Mouse (Mus musculus) gastrocnemius, postnatal 25 days (tissue): ENCODE data around the gene Ppp2r5a. TPM values are rescaled to one million over a fixed set of nuclear protein-coding genes. Genes with fewer than 3 reads are reported as not detected.
A peak's percentile ranks its signal among the peaks of the same experiment; 100 is the strongest.

Experiments
- DNase-seq: peaks from one replicate; pipeline ENCODE4 v3.0.0; 2022
- total RNA-seq, 2 experiments: library from RNA; stranded (reverse); gene quantifications; 1 replicate in 1 of 2; 2 replicates in 1 of 2; pipeline ENCODE4 v1.2.3; 2021

Ppp2r5a gene
- total RNA-seq, 2 experiments from 2014 or later = 72.6 to 78.7 TPM

GRCm38 (mm10) chr1:191418936-191419335 lies 15.9 kb upstream of the Ppp2r5a start:
- DNase-seq = no peak

- DNase-seq = no peak
These were observed 14.0 kb upstream of the Ppp2r5a start for GRCm38 (mm10) chr1:191417111-191417510.

- DNase-seq = no peak
These were observed 13.5 kb upstream of the Ppp2r5a start for GRCm38 (mm10) chr1:191416611-191417010.

DNA sequence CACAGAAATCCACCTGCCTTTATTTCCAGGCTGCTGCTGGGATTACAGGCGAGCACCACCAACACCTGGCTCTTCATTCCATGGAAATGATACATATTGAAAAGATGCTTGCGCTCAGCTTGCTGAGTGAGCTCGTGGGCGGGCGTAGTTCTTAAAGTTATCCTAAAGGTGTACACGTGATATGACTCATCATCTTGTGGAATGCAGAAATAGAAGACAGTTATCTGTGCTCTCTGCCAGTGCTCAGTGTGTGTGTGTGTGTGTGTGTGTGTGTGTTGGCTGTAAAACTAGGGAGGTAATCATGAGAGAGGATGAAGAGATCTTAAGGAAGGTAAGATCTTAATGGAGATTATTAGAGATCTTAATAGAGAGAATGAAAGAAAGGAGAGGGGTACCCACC lies 11.4 kb upstream of the Ppp2r5a start:
- DNase-seq = no peak

DNA sequence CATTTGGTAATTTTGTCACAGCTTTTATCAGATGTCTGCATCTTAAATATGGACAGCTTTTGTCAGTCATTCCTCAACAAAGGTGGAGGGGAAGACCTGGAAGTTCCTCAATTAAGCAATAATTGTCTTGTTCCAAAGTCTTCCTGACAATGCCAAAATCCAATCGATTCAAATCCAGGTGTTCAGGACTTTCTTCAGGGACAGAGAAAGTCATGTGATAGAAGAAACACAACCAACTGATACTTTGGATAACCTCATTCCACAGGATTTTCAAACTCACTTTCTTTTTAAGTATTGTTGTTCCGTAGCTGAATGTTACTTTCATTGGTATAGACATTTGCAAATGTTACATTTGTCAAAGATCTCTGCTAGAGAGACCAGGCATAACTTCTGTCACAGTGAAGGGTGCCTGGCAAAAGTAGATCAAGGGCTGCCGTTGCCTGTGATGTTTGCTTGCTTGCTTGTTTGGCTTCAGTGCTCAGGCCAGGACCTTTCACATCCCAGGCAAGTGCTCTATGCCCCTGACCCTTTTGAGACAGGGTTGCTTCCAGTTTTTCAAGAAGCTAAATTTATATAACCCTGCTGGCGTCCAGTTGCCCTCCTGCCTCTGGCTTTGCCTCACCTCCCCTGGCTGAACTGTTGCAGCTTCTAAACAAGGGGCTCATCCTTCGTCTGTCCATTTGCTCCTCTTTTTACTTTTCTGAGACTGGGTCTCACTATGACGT lies 10.8 kb upstream of the Ppp2r5a start:
- DNase-seq = no peak

- no peak for DNase-seq
These were observed 7.4 kb upstream of the Ppp2r5a start for GRCm38 (mm10) chr1:191410294-191411036.

DNA sequence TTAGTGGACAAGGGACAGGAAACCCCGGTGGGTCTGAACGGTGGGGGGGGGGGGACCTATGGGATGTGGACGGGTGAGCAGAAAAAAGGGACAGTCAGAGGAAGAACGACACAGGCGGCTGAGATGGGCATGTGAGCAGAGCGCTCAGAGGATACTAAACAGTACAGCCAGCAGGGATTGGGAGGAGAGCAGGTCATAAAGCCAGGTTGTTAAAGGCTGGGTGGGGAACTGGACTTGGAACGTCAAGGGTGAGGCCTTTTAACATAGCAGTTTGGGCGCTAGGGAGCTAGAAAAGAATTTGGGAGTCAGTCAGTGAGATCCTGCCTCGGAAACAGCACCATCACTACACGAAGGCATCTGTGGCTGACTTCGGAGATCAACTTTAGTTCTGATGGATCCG lies 4.2 kb upstream of the Ppp2r5a start:
- DNase-seq = no peak

DNA sequence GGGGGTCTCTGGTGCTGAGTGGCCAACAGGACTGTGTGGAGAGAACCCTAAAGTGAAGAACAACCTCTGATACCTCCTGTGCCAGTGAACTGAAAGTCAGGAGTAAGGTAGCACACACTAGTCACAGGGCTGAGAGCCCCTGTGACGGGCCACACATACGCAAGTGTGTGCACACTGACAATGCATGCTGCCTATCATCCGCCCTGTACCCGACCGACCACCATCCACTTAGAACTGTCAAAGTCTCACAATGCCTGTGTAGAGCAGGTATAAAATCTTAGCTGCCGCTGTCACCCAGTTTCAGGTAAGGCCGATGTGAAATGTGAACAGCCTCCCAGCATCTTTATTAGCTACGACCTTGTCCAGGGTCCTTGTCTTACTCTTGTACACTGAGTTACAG lies 3.4 kb upstream of the Ppp2r5a start:
- no peak for DNase-seq

DNA sequence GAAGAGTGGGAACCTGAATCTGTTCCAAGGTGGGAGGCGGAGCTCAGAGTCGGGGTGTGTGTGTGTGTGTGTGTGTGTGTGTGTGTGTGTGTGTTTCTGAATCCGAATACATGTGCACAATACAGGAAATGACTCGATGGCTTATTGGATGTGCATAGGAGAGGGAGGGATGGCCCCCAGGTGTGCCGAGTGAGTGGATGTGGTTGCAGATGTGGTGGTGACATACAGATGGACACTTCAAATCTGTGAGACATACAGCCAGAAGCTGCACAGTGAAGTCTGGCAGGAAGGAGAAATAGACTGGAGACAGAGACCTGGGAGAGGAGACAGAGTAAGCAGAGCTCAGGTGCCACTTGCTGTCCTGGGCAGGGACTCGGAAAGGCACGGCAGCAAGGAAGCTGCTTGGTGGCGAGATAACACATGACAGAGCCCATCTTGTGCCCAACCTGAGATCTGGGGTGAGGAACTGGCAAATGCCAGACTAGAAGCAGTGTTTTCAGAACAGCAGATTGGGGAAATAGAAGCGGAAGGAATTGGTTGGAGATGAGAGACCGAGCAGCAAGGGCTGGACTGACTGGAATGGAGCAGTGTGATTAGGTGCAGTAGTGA lies 1.8 kb upstream of the Ppp2r5a start:
- no peak for DNase-seq

DNA sequence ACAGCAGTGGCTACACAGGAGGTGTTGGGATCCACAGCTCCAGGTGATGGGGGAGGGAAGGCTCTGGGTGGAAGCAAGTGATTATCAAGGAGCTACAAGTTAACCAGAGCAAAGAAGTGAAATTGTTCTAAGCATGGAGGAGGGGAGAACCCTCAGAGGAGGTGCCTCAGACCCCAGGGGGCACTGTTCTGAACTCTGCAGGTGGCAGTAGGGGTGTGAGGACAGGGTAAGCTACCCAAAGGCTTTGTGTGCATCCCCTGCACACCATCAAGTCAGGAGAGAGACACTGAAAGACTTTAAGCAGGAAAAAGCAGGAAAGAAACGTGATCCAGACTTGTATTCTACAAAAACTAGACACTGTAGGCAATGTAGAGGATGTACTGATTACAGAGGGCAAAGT lies 1.2 kb upstream of the Ppp2r5a start:
- no peak for DNase-seq

GRCm38 (mm10) chr1:191402506-191402905 lies 566 bp downstream of the Ppp2r5a start:
- no peak for DNase-seq

DNA sequence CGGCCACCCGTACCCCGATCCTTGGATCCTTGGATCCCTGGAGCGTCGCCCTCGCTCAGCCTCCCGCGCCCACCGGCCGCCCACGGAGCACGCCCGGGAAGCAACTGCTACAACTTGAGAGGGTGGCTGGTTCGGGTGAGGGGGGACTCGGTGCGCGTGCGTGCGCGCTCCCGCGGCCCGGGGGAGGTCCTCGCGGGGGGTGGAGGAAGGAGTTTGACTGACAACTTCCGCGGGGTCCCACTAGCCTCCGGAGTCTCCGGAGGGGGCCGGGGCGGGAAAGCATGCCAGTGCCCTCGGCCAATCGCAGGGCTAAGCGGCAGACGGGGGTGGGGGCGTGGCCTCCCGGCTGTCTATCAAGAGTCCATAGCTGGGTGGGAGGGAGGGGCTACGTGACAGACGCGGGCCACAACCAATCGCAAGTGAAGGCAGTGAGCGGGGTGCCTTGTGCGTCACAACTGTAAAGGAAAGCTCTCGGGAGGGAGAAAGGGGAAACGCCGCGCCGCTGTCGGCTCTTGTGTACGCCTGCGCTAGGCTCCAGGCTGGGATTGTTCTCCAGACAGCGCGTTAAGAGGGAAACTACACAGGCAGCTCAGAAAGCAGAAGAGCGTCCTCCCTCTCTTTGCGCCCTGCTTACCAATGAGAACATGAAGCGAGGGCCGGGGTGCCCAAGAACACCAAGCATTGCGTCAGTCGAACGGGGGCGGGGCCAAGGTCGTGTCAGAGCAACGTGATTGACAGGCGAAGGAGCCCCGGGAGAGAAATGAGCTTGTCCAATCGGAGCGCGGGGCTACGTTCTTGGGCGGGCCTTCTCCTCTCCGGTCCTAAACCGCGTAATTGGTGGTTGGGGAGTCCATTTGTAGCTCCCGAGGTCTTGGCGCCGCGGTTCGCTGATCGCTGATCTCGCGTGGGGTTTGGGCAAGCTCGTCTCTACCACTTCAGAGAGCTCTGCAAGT lies 5.9 kb downstream of the Ppp2r5a start:
- peak; percentile 100 for DNase-seq

- DNase-seq = no peak
These were observed 6.6 kb downstream of the Ppp2r5a start for GRCm38 (mm10) chr1:191396446-191396845.

DNA sequence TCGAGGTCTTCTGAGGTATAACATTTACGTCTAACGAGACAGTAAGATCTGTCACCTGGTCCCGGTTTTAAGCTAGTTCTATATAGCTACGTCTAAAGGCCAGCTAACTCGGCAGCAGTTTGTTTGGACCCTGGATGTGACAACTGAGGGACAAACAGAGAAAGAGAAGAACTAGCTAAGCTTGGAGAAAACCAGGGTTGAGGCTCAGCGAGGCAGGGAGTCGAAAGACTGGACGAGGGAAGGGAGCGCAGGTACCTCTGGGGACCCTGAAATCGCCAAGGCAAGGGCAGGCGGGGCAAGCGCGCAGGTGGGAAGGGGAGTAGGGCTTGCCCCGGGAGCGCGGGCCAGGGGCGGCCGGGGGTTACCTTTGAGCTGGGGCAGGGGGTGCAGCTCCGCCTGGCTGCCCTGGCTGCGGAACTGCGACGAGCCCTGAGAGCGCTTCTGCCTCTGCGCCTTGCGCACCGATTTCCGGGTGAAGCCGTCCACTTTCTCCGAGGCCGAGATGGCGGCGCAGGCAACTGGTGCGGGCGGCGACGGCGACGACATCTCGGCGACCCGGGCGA lies 7.1 kb downstream of the Ppp2r5a start:
- peak; percentile 53 for DNase-seq

GRCm38 (mm10) chr1:191395200-191395599 lies 7.9 kb downstream of the Ppp2r5a start:
- no peak for DNase-seq

- no peak for DNase-seq
These were observed 8.9 kb downstream of the Ppp2r5a start for GRCm38 (mm10) chr1:191394126-191394525.

DNA sequence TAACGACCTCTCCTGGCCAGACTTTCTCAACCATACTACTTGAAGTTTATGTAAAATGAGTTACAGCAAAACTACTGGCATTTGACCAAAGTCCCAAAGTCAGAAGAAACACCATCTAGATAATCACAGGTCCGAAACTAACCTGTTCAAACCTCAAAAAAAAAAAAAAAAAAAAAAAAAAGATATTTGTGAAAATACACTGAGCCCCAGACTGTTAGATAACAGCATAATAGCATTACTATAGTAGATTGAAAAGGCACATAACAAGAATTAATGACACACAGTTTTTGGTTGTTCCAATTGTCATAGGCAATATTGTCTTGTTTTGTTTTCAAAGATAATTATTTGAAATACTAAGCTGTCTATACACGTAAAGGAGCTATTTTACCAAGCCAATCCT lies 9.5 kb downstream of the Ppp2r5a start:
- no peak for DNase-seq

GRCm38 (mm10) chr1:191391311-191391710 lies 11.8 kb downstream of the Ppp2r5a start:
- peak; percentile 33 for DNase-seq

GRCm38 (mm10) chr1:191384786-191385430 lies 18.2 kb downstream of the Ppp2r5a start:
- DNase-seq = no peak

GRCm38 (mm10) chr1:191381955-191382736 lies 20.9 kb downstream of the Ppp2r5a start:
- no peak for DNase-seq
